Mouse (Mus musculus) kidney, adult 2 months (tissue): ENCODE measurements at regions not wholly inside any gene's neighbourhood (a gene's known extent, or its start where the extent isn't known, plus 50 kb on each side); places are given as distances from the start of the nearest gene placed in this dataset.
"Not testable (repeated sequence)": the region's sequence is repeated elsewhere in the genome, so short reads cannot be mapped to it uniquely, and the experiment has no call there.

ENCODE experiments used
- DNase-seq: peaks from one replicate; pipeline ENCODE4 v3.0.0; 2021
- H3K27ac ChIP-seq: fragments of 200-500 bp; 2 replicates; pipeline ENCODE4 v1.5.1; 2012; ENCODE audit warnings: low read depth, low read length, control low read depth, inconsistent platforms; ENCODE audit not compliant: insufficient read depth
- H3K27me3 ChIP-seq: fragments of 200-500 bp; replicated peaks from 2 replicates; pipeline ENCODE4 v1.6.1; 2012; ENCODE audit warnings: mild to moderate bottlenecking, moderate library complexity, low read length, inconsistent platforms; ENCODE audit not compliant: control insufficient read depth, insufficient read depth
- H3K36me3 ChIP-seq: fragments of 200-500 bp; 2 replicates; pipeline ENCODE4 v1.6.1; 2012; ENCODE audit warnings: mild to moderate bottlenecking, moderate library complexity, low read length, inconsistent platforms; ENCODE audit not compliant: control insufficient read depth, insufficient read depth
- H3K4me1 ChIP-seq: fragments of 200-500 bp; 2 replicates; pipeline ENCODE4 v1.6.1; 2011; ENCODE audit warnings: low read length; ENCODE audit not compliant: control insufficient read depth, insufficient read depth
- H3K4me3 ChIP-seq: fragments of 200-500 bp; 2 replicates; pipeline ENCODE4 v1.5.1; 2011; ENCODE audit warnings: mild to moderate bottlenecking, low read depth, low read length, control low read depth; ENCODE audit not compliant: insufficient read depth
- CTCF ChIP-seq: fragments of 200-500 bp; conservative IDR thresholded peaks from 2 replicates; pipeline ENCODE4 v1.5.1; 2011; ENCODE audit warnings: low read depth, mild to moderate bottlenecking, control low read depth, low read length, moderate library complexity, mixed read lengths; ENCODE audit not compliant: insufficient read depth, insufficient read length
- POLR2A ChIP-seq: fragments of 200-500 bp; IDR thresholded peaks from one replicate; pipeline ENCODE4 v1.6.1; 2011; ENCODE audit warnings: low read depth, low read length, control low read depth
- WGBS: fragments of 180-500 bp; shearing (Covaris S2); methylation state at CpG from one replicate; pipeline ENCODE4 v1.1.7; 2018; 5-methylcytosine and 5-hydroxymethylcytosine counted together

- 83% methylated on average over 6 of the region's 6 CpGs for WGBS
- no peak overlapping the region for H3K27ac ChIP-seq
- H3K36me3 ChIP-seq, result no peaks in the 10 kb centered on the region
- TF ChIP-seq POLR2A, result no peak
- no peak for TF ChIP-seq CTCF
- no peaks in the 10 kb centered on the region for H3K27me3 ChIP-seq
- no peak overlapping the region for H3K4me3 ChIP-seq
- DNase-seq, result no peak
- no peaks in the 10 kb centered on the region for H3K4me1 ChIP-seq
Measured at GRCm38 (mm10) chr10:96410028-96410427, 206.8 kb upstream of the Btg1 start.

- 92% methylated on average over 11 of the region's 11 CpGs for WGBS
- TF ChIP-seq POLR2A, result no peak
- no peak for TF ChIP-seq CTCF
- H3K36me3 ChIP-seq, result no peaks in the 10 kb centered on the region
- H3K27me3 ChIP-seq, result no peaks in the 10 kb centered on the region
- no peaks in the 10 kb centered on the region for H3K4me1 ChIP-seq
- DNase-seq, result no peak
- no peak overlapping the region for H3K27ac ChIP-seq
- no peak overlapping the region for H3K4me3 ChIP-seq
Measured at GRCm38 (mm10) chr10:96414807-96415206, 202.0 kb upstream of the Btg1 start.

DNA sequence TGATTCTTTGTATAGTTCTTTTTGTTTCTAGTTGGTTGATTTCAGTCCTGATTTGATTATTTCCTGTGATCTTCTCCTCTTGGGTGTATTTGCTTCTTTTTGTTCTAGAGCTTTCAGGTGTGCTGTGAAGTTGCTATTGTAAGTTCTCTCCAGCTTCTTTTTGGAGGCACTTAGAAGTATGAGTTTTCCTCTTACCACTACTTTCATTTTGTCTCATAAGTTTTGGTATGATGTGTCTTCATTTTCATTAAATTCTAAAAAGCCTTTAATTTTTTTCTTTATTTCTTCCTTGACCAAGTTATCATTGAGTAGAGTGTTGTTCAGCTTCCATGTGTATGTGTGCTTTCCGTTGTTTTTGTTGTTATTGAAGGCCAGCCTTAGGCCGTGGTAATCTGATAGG, 195.3 kb upstream of the Btg1 start:
- H3K4me3 ChIP-seq, H3K27ac ChIP-seq, H3K4me1 ChIP-seq, H3K36me3 ChIP-seq, H3K27me3 ChIP-seq, DNase-seq: not testable (repeated sequence)
- 92% methylated on average over 2 of the region's 2 CpGs for WGBS

GRCm38 (mm10) chr10:96427407-96427806, 189.4 kb upstream of the Btg1 start:
- WGBS, result 65% methylated on average over 5 of the region's 5 CpGs
- no peaks in the 10 kb centered on the region for H3K36me3 ChIP-seq
- no peak for DNase-seq
- TF ChIP-seq POLR2A (no peak), CTCF (no peak)
- H3K4me3 ChIP-seq, result no peak overlapping the region
- no peak overlapping the region for H3K27ac ChIP-seq
- no peaks in the 10 kb centered on the region for H3K4me1 ChIP-seq
- no peaks in the 10 kb centered on the region for H3K27me3 ChIP-seq

DNA sequence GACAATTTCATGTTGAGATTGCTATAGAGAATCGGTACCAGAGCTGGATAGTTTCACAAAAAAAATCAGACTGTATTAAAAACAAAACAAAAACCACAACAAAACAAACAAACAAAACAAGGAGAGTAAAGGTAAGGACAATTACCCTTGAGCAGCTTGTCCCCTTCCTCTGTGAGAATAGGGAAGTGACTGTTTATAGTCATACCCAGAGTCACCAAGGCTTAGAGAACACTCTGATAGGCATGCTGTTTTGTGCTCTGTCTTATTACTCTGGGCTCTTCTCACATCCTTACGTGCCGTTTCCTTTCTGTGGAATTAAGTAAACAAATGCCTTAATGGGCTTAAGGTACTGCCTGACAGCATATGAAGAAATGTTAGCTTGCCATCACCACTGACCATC, 186.7 kb upstream of the Btg1 start:
- TF ChIP-seq CTCF (no peak), POLR2A (no peak)
- H3K27me3 ChIP-seq, result no peaks in the 10 kb centered on the region; the same call in 1 of the 2 replicates
- no peaks in the 10 kb centered on the region for H3K4me1 ChIP-seq
- H3K27ac ChIP-seq, result no peak overlapping the region
- H3K4me3 ChIP-seq, result no peak overlapping the region
- DNase-seq, result no peak
- no peaks in the 10 kb centered on the region for H3K36me3 ChIP-seq
- WGBS, result 76% methylated on average over 3 of the region's 3 CpGs

- no peaks in the 10 kb centered on the region; the same call in 1 of the 2 replicates for H3K27me3 ChIP-seq
- WGBS, result 68% methylated on average over 6 of the region's 6 CpGs
- H3K36me3 ChIP-seq, result no peaks in the 10 kb centered on the region
- no peak overlapping the region for H3K4me3 ChIP-seq
- peak; percentile 34 for DNase-seq
- TF ChIP-seq POLR2A (no peak), CTCF (no peak)
- H3K4me1 ChIP-seq, result no peaks in the 10 kb centered on the region
- H3K27ac ChIP-seq, result no peak overlapping the region
Measured at GRCm38 (mm10) chr10:96435109-96435508, 181.7 kb upstream of the Btg1 start.

GRCm38 (mm10) chr10:96438398-96439103, 178.3 kb upstream of the Btg1 start:
- TF ChIP-seq POLR2A (no peak), CTCF (no peak)
- WGBS, result 89% methylated on average over 11 of the region's 11 CpGs
- Histone ChIP-seq H3K27ac (no peak overlapping the region), H3K4me3 (no peak overlapping the region), H3K4me1 (no peaks in the 10 kb centered on the region), H3K36me3 (no peaks in the 10 kb centered on the region), H3K27me3 (no peaks in the 10 kb centered on the region)
- DNase-seq, result no peak

- DNase-seq, result no peak
Measured at GRCm38 (mm10) chr10:96442165-96442564, 174.6 kb upstream of the Btg1 start.

More at GRCm38 (mm10) chr10:96442165-96442564, 174.6 kb upstream of the Btg1 start:
- no peak overlapping the region for H3K27ac ChIP-seq
- H3K4me3 ChIP-seq, result no peak overlapping the region
- TF ChIP-seq CTCF (no peak), POLR2A (no peak)
- H3K27me3 ChIP-seq, result no peaks in the 10 kb centered on the region
- no peaks in the 10 kb centered on the region for H3K4me1 ChIP-seq
- H3K36me3 ChIP-seq, result no peaks in the 10 kb centered on the region
